Mouse (Mus musculus) heart, postnatal 0 days (tissue): Measurements from ENCODE around the gene Sestd1.

Source experiments
- CTCF ChIP-seq: IDR thresholded peaks from 2 replicates; pipeline ENCODE4 v1.5.1; 2016; ENCODE audit warnings: antibody characterized with exemption, control low read depth, low read depth
- EP300 ChIP-seq: IDR thresholded peaks from 2 replicates; pipeline ENCODE4 v1.6.1; 2016; ENCODE audit warnings: antibody characterized with exemption, low read depth

DNA sequence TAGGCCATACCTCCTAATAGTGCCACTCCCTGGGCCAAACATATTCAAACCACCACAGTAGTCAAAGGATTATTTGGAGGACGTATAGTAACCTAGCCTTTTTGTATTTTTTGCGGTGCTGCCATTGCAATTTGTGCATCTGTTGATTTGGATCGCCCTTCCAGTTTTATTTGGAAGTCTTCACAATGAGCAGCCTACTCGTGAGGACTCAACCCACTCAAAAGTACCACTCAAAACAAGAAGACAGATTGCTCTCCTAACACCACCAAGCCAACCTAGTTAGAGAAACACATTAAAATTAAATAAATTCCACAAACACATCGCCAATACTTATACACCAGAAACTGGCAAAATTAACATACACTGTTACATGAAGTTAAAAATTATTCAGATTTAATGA is 38.8 kb upstream of the Sestd1 start:
- TF ChIP-seq CTCF (no peak), EP300 (no peak)
